Mouse (Mus musculus): Measurements from ENCODE around the gene Mylpf.

Mylpf gene

DNA sequence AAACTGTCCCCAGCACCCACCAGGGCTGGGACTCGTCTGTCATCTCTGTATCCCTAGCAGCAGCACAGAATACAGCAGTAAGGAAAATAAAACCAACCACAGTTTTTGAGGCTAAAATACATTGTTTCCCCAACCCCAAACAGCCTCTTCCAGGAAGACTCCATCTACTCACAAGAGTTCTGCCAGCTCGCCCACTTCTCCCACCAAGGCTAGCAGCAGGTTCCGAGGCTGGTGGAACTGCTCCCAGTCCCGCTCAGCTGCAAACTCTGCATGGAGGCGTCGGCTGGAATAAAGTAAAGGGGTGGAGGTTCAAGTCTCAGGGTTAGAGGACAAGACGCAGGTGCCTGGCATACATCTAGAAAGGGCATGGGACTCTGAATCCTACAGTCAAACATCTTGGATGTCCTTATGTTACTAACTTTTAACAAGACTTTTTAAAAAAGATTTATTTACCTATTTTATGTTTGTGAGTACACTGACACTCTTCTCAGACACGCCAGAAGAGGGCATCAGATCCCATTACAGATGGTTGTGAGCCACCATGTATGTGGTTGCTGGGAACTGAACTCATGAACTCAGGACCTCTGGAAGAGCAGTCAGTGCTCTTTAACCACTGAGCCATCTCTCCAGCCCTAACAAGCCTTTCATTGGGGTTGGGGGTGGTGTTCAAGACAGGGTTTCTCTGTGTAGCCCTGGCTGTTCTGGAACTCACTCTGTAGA is 50.7 kb downstream of the Mylpf start:
- DNase-seq (ENCODE audit: low spot score) = no peak

DNA sequence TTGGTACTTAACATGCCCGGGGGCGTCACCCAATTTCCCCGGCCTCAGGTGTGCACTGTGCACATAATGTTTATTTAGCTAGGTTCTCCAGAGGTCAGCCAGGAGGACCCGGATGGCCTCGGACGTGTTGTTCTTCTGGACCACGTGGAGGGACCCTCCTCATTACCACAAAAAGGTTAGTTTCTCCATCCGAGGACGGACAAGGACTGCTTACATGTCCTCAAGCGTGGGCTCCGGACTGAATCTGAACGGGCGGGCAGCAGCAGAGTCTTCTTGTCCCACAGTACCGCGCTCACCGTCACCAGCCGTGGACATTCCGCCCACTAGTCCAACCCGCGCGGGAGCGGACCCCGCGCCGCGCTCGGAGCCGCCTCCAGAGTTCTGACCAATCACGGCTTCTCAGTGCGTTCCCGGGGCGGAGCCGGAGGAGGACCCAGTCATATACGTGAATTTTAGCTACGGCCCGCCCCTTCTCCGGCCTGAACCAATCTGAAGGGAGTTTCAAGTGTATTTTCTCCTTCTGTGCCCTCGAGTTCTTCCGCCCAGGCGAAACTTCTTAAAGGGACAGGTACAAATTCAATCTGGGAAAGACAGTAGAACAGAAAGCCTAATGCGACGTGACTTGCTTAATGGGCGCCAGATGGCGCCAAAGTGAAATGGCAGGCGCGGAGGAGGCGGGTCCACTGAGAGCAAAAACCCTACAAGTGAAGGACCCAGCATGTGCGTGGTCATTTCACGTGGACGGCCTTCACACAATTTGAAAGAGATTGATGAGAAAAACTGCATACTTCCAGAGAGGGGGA is 51.8 kb downstream of the Mylpf start, which contains the start of gene Dctpp1:
Dctpp1 (minus strand) TSS at position 401 of the 803 bp plus-strand sequence.
- DNase-seq (ENCODE audit: low spot score) = peak; percentile 97

- peak; percentile 56 for DNase-seq (ENCODE audit: low spot score)
These were observed 53.7 kb downstream of the Mylpf start for GRCm38 (mm10) chr7:127262218-127262961.

DNA sequence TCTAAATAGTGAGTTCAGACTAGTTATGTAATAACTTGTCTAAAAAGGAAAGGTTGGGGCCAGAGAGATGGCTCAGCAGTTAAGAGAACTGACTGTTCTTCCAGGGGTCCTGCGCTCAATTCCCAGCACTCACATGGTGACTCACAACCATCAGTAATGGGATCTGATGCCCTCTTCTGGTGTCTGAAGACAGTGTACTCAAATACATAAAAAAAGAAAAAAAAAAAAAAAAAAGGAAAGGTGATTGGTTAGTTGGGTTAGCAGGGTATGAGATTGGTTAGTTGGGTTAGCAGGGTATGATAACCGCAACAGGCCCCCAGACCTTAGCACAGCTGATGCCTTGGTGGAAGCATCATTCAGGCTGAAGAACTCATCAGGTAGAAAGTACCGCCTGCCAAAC is 54.8 kb downstream of the Mylpf start:
- no peak for DNase-seq (ENCODE audit: low spot score)

All from testis, postnatal 10 days (tissue).